Mouse (Mus musculus) gastrocnemius, postnatal 4 days (tissue): ENCODE measurements around the gene Gabrb3. TPM values are rescaled to one million over a fixed set of nuclear protein-coding genes. Genes with fewer than 3 reads are reported as not detected.

Experiments
- DNase-seq, 2 experiments: peaks; one replicate each; pipeline ENCODE4 v3.0.0; 2021 to 2022; ENCODE audit warnings: low spot score in 2 of 2, mixed read lengths in 2 of 2
- total RNA-seq, 2 experiments: library from RNA; stranded (reverse); gene quantifications; 2 replicates each; pipeline ENCODE4 v1.2.3; 2021

Gabrb3 gene
- total RNA-seq, 2 experiments from 2014 or later, result 1.2 to 2.5 TPM

DNA sequence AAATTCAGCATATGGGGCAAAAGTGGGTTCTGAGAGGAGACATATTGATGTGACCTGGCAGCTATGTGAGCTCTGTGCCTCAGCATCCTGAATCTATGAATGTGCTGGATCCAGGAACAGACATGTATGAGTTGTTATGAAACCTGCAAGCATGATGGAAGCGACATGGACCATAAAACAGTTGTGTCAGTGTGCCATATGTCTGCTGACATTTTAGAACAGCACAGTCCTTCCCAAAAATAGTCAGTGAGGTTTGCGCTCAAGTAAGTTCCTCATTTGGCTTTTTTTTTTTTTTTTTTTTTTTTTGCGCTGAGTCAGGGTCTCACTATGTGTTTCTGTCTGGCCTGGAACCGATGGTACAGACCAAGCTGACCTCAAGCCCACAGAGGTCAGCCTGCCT is 110.0 kb downstream of the Gabrb3 start:
- no peak for DNase-seq

DNA sequence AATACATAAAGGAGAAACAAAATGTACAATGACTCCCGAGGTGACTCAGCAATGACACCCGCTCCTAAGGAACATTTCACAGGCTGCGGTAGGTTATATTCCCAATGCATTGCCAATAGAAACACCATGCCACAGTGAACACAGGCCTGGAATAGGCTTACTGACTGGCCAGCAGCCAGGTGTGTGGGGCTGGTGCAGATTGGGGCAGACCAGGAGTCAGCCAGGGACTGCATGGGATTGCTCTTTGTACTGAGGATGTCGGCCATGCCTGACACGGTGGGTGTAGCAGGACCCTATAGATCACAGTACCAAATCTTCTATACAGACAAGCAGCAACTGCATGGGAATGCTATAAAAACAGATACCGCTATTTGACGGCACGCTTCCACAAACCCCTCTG is 110.5 kb downstream of the Gabrb3 start:
- no peak for DNase-seq

DNA sequence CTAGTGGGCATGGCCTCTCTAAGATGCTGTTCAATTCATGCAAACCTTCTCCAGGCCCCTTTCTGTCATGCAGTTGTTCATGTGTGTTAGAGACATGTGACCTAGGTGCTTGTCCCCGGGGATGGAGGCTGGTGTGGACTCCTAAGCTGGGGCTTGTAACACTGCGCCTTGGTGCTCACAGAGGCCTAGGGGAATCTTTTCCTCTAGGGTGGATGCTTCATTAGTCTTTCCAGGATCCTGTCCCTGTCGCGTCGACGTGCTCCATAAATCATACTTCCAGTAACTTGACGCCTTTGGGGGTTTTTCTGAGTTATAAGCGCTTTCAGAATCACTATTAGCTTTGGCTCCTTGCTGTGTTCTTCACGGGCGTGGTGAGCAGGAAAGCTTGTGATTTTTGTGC is 113.2 kb downstream of the Gabrb3 start:
- DNase-seq, result no peak

DNA sequence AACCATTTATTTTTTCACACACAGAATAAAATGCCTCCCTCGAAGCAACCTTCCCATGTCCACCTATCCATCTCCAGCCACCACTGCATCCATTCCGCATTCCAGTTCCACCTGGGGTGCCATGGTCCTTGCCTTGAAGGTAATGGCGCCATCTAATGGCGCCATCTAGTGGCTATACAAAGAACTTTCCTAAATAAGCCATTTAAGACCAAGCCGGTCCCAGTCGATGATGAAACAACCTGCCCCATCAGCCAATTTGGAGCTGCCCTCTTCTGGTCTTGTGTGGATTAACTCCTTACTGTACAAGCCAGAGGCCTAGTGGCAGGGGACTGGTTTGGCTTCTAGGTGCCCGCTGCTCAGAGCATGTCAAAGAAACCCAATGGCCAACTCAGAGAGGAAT is 119.1 kb downstream of the Gabrb3 start:
- DNase-seq, result no peak

DNA sequence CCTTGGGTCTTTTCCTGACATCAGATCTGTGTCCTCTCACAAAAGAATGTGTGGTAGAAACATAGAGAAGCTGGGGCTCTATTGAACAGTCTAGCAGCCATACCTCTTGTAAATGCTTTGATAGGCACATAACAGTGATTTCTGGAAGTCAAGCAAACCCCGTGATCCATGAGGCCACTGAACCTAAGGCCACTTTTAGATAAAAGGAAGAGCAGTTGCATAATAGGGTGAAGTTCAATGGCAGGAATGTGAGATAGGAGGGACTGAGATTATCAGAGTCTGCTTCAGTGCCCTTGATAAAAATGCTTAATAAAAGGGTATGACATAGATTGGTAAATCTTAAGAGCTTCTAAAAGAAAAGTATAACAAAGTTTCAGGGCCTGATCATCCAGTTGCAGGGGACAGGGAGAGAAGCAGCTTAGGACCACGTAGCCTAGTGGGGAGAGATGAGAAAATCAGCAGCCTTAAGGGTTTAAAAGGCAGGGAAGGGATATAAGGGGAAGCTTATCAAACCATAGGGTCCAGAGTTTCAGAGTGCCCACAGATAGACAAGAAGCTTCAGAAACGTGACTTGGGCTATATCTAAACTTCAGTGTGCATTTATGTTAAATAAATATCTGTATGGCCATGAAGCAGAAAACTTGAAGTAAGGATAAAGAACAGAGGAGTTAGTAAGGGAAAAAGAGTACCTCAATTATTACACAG is 141.4 kb downstream of the Gabrb3 start:
- no peak for DNase-seq

DNA sequence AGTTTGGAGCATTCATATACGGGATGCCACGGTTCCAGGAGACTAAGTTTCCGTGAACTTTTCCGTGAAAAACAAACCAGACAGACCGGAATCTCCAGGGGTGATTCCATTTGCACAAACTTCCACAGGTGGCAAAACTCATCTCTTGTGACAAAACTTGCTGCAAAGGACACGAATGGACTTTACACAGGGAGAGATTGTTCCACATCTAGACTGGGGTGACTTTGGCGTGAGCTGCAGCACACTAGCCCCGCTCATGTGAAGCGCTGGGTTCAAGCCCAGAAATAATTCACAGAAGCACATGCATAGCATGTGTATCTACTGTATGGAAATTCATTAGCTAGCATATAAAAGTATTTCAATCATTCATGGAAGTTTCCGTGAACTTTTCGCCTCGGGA is 144.9 kb downstream of the Gabrb3 start:
- no peak for DNase-seq

DNA sequence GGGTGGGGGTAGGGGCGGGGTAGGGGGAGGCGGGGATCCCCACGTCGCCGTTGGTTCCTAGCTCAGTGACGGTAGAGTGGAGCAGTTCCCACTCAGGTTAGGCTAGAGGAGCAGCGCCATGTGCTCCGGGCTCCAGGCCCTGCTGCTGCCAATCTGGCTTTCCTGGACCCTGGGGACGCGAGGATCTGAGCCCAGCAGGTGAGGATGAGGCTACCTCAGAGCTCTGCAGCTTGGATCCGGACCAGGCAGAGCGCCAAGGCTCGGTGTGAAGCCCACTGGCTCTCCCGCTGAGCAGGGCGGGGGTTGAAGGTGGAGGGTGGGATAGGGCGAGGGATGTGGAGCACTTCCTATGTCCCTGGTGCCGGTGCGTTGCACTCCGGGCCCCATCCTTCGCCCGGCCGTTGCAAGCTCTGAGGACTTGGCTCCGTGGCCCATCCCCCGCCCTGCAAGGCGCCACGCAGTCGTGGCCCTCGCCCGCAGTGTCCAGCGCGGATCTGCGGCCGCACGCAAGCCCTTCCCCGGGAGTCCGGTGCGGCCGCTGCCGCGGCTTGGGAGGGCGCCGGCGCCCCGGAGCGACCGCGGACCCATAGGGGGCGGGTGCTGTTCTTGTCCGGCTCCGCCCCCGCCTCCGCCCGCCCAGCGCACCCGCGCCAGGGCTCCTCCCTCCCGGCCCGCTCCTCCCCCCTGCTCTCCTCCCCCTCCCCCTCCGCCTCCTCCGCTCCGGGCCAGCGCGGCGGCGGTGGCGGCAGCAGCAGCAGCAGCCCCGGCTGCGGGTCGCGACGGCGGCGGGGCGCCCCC is 171.2 kb downstream of the Gabrb3 start:
- DNase-seq, result peak; percentile 15 to 35

DNA sequence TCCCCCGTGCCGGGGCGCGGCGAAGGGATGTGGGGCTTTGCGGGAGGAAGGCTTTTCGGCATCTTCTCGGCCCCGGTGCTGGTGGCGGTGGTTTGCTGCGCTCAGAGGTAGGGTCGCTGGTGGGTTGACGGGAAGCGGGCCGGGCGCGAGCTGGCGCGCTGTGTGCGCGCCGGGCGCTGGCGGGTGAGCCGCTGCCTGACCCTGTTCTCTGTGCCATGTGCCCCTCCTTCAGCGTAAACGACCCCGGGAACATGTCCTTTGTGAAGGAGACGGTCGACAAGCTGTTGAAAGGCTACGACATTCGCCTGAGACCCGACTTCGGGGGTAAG is 171.7 kb downstream of the Gabrb3 start:
- DNase-seq, result no peak

DNA sequence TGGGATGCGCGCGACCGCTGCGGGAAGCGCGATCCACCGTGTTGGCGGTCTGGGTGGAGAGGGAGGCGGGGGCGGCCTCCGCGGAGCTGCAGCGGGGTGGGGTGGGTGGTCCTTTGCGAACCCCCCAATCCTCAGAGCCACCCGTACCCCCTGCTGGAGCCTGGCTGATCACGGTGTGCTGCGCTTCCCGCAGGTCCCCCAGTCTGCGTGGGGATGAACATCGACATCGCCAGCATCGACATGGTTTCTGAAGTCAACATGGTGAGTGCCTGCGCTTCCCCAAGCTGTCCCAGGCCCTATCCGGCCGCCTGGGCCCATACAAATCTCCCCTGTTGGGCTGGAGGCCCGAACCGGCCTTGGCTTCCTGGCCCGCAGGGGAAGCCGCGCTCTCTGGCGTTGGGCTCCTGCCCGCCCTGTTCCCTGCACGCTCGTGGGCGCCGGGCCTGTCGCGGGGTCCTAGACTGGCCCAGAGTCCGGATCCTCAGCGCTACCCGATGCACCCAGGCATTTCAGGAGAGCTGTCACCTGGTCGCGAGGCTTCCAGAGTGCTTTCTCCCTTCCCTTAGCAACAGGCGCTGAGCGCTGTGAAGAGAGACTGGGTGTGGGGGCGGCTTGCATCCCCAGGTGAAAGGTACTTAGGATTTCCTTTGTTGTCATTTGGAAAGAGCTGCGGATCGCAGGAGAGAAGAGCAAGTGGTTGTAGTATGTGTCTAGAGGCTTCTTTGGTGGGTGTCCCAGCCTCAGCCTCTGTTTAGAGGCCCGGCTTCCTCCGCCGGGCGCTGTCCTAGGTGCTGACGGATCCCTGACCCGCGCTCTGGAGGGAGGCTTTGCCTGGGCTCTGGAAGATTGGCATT is 172.3 kb downstream of the Gabrb3 start:
- peak; percentile 19 to 43 for DNase-seq

DNA sequence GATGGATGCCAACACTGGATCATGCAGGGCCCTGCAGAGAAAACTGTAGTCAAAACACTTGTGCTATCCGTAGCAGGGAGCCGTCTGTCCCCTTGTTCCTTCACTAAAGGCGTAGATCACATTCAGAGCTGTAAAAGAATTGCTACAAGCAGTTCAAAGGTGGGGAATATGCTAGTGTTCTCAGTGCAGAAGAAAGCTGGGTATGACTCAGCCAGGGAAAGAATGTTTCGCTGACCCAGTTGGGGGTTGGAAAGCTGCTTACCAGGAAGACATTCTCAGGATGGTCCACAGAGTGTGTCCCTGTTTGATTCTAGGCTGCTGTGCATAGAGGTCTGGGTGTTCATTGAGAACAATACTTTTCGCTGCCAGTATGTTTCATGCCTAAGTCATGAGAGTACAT is 177.8 kb downstream of the Gabrb3 start:
- DNase-seq, result no peak

DNA sequence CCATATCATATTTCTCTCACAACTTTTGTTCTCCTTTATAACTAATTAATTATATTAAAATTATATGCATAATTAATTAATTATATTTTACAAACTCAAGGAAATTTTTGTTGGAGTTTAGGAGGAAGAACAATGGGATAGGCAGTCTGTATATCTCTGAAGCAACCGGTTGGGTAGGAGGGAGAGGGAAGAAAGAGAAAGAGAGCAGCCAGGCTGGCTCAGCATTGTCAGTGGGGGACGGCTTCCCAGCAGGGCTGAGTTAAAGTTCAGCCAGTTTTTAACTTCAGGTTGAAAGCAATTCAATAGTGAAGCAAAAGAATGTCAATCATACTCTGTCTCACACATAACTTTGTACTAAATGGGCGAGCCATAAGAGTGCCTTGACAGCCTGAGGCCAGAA is 199.2 kb downstream of the Gabrb3 start:
- no peak for DNase-seq

DNA sequence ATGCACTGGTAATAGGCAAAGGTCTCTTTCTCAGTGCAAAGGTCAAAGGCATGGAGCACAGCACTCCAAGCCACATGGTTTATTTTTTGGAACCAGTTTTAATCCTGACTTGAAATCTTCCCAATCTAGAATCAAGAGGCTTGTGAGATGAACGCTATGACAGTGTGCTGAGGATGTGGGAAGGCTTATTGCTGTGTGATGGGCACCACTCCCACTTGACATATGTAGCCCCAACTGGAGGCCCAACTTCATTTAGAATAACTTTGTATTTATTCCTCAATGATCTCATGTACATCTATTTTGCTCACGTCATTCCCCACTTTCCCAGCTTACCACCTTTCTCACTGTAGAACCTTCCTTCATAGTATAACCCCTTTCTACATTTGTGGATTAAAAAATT is 200.5 kb downstream of the Gabrb3 start:
- DNase-seq, result no peak

DNA sequence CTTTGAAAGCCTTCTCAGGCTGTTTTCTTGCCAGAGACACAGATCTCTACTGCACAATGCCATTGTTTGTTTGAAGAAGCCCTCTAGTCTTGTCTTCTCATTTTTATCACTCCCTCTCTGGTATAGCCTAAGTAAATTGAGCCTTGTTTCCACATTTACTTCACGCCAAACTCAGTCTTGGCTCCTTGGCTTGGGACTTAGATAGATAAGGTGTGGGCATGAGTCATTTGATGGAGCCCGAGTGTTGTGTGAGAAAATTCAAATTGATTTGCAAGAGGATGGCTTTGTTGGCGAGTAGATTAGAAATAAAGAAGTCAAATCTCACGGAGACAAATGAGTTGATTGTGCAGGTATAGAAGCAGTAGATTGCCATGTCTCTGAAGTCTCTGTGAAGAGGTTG is 204.2 kb downstream of the Gabrb3 start:
- DNase-seq, result no peak

DNA sequence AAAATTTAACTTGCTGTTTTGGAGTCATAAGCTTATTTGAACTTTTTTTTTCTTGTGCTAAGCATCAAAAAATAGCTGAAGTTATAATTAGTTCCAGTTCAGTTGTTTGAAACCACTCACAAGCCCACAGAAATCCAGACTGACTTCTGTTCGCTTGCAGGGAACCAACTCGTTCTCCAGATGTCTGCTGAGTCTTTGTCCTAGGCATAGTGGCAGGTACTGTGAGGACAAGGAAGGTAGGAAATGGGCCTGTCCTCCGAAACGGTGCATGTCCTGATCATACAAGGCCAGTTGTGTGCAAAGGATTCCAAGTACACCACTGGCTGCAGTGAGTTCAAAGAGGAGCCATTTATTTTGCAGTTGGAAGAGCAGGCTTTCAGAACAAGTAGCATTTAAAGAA is 215.5 kb downstream of the Gabrb3 start:
- no peak for DNase-seq

DNA sequence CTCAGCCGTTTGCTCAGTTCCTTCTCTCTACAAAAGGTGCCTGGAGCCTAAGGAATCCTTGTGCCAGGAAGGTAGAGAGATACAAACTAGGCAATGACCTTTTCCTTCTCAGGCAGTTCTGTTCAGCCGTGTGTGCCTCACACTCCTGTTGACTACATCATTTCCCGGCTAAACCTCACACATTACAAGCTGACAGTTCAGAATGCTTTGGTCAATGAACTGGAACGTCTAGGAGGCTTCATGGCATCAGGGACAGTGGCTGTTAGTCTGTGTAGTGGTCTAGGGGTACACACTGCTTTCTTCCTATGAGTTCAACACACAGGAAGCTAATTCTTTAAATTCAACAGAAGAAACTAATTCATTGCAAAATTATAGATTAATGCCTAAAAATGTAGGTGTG is 216.2 kb downstream of the Gabrb3 start:
- DNase-seq, result no peak

DNA sequence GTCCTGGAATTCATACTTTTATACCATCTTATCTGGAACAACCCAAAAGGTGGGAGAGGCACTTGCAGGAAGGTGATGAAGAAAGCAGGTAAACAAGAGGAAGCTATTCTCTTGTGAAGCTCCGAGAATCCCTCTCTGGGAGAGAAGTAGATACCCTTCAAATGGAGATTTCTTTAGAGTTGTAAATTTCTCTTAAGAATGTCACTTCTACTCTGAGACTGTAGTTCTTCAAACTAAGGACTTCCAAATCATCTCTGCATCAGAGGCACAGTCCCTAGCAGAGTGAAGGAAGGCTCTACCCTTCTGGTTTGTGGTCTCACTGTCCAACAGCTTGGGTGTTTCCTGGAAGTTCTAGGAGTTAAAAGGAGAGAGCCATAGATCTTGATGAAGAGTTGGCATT is 221.3 kb downstream of the Gabrb3 start:
- DNase-seq, result no peak

DNA sequence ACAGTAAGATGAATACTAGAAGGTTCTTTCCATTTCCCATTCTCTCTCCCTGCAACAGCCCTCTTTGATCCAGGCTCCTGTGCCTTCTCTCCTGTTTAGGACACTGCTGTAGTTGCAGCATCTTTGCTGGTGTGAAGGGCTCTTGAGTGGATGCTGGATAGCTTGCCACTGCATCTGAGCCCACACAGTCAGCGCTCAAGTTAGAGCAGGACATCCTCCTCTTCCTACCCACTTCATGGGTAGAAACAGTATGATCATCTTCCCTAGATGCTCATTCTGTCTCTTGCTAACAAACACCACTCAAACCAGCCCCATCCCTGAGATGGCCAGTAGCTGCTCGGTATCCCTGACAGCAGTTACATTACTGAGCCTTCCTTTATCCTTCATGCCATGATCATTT is 227.9 kb downstream of the Gabrb3 start:
- no peak for DNase-seq

DNA sequence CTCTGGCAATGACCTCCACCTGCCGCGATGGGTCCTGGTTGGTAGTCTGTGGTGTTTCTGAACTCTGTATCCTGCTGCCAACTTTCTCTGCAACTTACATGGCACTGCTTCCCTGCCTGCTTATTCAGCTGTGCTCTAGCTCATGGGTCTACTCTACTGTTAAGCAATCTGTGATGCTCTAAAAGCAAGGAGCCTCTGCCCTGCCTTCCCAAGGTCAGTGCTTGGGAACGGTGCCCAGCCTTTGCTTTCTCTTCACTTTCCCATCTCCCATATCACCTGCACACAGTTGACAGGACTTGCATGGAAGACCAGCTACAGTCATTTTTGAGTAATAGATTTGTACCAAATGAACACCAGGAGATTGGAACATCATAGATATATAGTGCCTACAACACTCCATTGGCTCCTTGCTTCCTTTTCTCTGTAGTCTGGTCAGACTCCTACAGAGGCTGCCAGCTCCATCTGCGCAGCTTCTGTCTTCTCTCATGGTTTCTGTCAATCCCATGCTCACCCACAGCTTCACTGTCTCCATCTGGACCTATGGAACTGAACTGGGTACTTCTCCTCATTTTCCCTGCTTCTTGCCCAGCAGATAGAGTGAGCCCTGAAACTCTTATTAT is 228.8 kb downstream of the Gabrb3 start:
- DNase-seq, result no peak

DNA sequence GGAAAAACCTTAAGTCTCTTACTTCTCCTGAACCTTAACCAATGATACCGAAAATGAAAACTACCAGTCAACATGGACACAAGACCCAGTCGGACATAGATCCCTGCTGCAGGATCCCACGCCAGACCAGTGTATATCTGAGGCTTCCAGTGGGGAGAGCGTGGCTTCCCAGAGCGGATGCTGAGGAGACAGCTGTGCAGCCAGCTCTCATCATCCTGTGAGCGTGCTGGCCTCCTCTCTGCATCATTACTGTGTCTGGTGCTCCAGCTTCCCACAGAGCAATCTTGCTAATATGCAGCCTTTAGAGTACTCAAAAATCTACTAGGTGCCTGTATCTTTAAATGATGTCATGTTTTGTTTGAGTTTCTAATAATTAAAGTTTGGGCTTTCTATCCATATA is 257.9 kb downstream of the Gabrb3 start:
- DNase-seq, result no peak

DNA sequence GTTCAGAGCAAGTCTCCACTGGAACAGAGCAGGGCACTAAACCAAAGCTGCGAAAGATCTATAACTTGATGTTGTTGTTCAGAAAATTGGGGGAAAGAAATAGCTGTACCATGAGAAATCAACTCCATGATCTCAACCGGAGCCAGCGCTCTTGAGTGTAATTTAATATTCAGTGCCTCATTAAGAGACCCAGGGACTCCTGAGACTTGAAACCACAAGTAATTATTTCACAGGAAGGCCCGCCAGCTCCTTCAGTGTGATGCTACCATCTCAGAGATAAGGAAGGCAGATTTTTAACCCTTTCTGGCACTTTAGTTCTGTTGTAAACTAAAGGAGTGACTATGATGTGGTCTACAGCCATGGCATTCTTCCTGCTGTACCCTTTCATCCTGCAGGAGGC is 270.3 kb downstream of the Gabrb3 start:
- no peak for DNase-seq

DNA sequence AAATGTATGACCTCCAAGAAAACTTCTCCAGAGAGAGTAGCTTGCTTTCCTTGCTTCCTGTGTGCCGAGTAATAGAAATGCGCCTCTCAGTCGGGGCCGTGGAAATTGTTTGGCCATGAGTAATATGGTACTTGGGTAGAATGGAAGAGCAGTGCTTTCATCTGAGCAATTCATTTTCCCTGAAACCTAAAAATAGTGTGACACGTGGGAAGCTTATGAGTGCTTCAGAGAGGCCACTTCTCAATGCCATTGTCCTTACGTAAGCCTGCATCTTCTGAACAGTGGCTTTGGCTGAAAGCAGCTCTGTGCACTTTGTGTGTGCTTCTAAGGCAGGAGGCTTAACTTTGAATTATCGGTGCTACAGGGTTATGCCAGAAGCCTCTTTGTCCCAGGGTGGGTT is 280.9 kb downstream of the Gabrb3 start:
- no peak for DNase-seq

DNA sequence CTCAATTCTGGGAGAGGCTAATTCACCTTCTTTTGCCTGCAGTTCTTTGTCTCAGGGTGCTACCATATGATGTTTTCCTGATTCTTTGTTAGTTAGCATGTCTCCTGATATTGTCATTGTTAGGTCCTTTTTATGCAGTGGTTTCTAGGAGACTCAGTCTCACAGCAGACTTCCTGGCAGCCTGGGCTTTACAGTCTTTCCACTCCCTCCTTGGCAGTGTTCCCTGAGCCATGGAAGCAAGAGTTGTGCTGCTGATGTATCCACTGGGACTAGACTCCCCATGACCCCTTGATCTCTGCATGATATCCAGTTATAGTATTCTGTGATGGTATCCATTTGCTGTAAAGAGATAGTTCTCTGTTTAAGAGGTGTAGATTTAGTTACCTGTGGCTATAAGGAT is 281.6 kb downstream of the Gabrb3 start:
- peak in 1 of 2 experiments; percentile 12 for DNase-seq
